Mouse (Mus musculus): ENCODE results near the gene Abhd14a.

Abhd14a gene

GRCm38 (mm10) chr9:106447348-106447747, at the start of gene Abhd14a, which contains the start of gene Abhd14b:
Abhd14a (minus strand) TSS chr9:106447678.
Abhd14b (plus strand) TSS chr9:106447459.
- peak; percentile 80 for DNase-seq

DNA sequence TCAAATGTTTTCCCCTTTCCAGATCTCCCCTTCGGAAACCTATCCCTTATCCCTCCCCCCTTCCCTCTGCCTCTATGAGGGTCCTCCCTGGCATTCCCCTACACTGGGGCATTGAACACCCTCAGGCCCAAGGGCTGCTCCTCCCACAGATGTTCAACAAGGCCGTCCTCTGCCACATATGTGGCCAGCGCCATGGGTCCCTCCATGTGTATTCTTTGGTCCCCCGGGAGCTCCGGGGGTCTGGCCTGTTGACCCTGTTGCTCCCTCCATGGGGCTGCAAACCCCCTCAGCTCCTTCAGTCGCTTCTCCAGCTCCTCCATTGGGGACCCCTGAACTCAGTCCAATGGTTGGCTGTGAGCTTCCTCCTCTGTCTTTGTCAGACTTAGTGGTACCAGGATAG, 40.1 kb upstream of the Abhd14a start:
- DNase-seq = peak; percentile 1

DNA sequence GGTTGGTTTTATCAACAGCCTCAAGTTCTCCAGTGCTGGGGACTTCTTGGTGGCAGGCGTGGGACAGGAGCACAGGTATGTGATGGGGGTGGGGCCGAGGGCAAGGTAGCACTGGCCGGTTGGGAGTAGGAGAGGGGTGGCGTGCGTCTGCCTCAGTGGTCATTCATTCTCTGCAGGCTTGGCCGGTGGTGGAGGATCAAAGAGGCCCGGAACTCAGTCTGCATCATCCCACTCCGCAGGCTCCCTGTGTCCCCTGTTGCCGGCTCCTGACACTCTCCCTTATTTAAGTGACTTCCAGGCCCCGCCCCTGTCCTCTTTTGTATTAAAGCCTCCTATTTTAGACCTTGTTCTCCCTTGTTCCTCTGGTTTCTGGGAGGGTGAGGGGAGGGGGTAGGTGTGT, 37.6 kb upstream of the Abhd14a start:
- DNase-seq = peak; percentile 1

DNA sequence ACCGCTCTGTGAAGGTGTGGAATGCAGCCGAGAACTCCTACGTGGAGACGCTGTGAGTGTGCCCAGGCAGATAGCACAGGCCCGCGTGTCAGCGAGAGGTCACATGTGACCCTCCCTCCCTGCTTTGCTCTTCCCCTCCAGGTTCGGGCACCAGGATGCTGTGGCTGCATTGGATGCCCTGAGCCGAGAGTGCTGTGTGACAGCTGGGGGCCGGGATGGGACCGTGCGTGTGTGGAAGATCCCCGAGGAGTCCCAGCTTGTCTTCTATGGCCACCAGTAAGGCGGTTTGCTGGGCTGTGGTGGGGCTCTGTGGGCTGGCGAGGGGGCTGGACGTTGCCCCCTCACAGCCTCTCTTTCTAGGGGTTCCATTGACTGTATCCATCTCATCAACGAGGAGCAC, 36.1 kb upstream of the Abhd14a start:
- peak; percentile 2 for DNase-seq

- no peak for DNase-seq
Measured at GRCm38 (mm10) chr9:106483136-106483535, 35.7 kb upstream of the Abhd14a start.

DNA sequence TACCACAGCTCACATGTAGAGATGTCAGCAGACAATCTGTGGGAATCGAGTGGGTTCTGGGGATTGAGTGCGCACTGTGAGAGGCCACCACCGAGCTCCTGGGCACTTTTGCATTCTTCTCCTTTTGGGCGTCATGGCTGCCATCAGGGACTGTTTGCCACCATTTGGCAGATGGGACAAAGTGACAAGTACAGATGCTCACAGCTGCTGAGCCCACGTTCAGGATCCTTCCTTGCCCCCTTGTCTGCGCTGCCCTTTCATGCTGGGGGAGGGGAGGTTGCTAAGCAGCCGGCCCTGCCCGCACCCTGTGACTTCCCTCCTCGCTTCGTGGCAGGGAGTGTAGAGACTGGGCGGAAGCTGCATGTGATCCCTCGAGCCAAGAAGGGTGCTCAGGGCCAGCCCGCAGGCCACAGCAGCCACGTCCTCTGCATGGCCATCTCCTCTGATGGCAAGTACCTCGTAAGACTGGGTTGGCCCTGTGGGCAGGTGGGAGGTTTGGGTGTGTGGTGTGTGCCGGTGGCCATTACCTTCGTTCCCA, 35.2 kb upstream of the Abhd14a start:
- peak; percentile 3 for DNase-seq

DNA sequence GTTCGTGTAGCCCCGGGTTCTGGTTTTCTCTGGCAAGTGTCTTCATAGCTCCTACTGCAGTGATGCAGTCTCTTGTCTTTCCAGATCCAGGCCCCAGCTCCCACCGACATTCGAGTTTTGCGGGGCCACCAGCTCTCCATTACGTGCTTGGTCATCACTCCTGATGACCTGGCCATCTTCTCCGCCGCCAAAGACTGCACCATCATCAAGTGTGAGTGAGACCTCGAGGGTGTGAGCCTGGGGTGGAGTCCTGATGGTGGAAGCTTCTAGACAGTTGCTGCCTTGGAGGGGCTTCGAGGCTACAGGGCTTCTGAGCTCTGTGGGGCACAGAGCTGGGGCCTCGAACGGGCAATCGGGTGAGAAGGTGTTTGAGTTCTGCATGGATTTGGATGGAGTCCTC, 34.2 kb upstream of the Abhd14a start:
- DNase-seq = peak; percentile 2

DNA sequence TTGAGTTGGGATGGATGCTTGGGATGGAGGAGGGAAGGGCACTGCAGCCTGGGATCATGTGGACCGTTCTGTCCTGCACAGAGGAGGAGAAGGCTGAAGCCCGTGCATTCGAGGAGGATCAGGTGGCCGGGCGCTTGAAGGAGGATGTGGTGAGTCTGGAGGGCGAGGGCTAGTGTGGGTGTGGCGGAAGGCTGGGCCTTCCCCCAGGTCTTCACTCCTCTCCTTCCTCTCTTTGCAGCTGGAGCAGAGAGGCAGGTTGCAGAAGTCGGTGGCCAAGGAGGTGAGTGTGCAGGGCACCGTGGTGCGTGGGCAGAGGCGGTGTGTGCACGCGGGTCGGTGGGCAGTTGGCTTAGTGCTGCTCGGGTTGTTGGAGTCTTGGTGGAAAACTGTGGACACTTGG, 33.6 kb upstream of the Abhd14a start:
- peak; percentile 3 for DNase-seq

GRCm38 (mm10) chr9:106480541-106480940, 33.1 kb upstream of the Abhd14a start:
- no peak for DNase-seq

GRCm38 (mm10) chr9:106478101-106478500, 30.6 kb upstream of the Abhd14a start:
- peak; percentile 2 for DNase-seq

- DNase-seq = peak; percentile 9
Measured at GRCm38 (mm10) chr9:106477649-106478048, 30.2 kb upstream of the Abhd14a start.

GRCm38 (mm10) chr9:106476924-106477484, 29.5 kb upstream of the Abhd14a start, which contains the start of gene Parp3:
Parp3 (minus strand) TSS chr9:106476949.
- DNase-seq = peak; percentile 98

DNA sequence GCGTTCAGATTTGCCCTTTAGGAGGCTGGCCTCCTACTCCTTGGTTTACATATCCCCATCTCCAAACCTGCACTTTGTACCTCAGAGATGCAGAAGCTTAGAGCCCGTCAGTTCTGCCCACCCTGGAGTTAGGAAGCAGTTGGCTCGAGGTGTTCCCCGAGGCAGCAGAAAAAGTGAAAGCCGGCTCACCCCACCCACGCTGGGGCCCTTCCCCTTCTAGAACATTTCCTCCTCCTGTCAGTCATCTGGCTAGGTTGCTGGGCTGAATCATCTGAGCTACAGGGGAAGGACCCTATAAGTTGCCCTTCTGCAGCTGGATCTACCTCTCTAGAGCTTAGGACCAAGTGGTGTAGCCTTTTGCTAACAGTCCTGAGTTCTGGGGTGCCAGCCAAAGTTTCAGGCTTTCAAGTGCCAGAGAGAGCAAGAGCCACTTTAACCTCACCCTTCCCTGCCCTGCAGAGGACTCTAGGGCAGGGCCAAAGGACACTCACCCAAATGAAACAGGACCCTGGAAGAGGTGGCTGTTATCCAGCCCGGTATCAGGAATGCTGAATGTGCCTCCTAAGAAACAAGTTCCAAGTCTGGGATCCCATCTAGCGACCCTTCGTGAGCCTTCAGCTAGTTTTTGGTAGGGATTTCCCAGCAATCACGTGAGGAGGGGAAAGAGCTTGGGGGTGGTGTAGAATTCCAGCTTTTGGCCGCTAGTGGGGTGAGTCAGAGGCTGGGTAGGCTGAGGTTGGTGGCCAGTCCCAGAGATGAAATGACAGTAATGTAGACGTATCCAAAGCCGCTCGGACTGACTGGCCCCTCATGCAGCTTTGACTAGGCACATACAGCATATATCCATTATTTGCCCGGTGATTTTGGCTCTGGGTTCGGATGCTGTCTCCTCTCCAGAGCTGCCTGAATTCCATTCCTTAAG, 28.8 kb upstream of the Abhd14a start:
- peak; percentile 82 for DNase-seq

DNA sequence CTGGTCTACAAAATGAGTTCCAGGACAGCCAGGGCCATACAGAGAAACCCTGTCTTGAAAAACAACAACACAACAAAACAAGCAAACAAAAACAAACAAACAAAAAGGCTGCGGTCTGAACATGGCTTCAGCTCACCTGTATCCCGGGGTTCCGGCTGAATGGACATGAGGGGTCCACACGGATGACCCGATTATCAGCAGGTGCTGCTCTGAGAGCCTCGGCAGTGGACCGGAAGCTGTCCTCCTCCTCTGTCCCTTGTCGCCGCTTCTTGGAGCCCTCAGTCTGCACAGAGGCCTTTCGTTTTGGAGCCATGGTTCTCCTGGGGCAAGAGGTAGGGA, 28.2 kb upstream of the Abhd14a start, which contains the start of gene Rrp9:
Rrp9 (plus strand) TSS at position 301 of the 339 bp plus-strand sequence.
- no peak for DNase-seq

DNA sequence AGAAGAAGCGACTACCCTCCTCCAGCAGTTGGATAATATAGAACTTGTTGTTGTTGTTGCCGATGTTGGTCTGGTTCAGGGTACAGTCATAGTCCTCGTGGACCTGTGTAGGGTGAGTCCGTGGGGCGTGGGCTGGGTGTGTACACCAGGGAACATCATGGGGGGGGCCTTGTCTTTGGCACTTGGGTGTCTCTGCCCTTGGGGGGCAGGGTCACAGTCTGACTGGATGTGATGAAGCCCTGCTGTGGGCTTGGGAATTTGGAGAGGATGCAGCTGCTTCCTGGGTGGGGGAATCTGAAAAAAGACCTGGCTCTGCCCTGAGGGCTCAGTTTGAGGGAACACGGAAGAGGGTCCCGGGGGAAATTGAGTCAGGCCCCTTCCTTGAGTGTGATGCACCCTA, 27.6 kb upstream of the Abhd14a start:
- DNase-seq = peak; percentile 43

GRCm38 (mm10) chr9:106474456-106474855, 27.0 kb upstream of the Abhd14a start:
- peak; percentile 73 for DNase-seq

- peak; percentile 13 for DNase-seq
Measured at GRCm38 (mm10) chr9:106473753-106474105, 26.3 kb upstream of the Abhd14a start.

- no peak for DNase-seq
Measured at GRCm38 (mm10) chr9:106473081-106473752, 25.7 kb upstream of the Abhd14a start.

DNA sequence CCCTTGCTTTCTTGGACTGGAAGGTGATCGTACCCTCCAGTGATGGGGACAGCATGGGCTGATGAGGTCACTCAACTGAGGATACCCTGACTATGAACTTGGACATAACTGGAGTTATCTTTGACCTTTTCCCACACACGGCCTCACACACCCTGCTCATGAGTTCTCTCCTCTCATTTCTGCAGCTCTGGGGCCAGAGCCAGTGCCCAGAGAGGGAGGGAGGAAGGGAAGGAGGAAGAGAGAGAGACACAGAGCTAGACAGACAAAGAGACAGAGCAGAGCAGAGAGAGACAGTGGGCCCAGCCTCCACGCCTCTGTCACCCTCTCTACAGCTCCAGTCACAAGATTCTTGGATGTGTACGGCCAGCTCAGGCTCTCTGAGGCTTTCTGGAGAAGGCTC, 24.8 kb upstream of the Abhd14a start:
- DNase-seq = no peak

DNA sequence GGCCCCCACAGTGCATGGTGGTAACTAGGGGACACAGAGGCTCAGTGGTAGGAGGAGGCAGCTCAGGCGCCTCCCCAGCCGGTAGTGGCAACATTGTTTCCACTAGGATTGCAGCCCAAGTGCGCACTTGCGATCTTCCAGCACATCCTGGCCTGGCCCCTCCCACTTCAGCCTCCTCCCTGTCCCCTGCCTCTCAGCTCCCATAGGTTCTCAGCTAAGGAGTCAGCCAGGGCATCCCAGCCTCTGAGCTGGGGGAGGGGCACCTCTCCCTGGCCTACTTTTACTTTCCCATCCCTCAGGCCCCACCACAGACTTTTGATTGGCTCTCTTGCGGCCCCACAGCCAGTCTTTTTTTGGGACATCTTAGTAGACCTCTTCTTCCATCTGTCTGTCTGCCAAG, 24.4 kb upstream of the Abhd14a start:
- DNase-seq = no peak

DNA sequence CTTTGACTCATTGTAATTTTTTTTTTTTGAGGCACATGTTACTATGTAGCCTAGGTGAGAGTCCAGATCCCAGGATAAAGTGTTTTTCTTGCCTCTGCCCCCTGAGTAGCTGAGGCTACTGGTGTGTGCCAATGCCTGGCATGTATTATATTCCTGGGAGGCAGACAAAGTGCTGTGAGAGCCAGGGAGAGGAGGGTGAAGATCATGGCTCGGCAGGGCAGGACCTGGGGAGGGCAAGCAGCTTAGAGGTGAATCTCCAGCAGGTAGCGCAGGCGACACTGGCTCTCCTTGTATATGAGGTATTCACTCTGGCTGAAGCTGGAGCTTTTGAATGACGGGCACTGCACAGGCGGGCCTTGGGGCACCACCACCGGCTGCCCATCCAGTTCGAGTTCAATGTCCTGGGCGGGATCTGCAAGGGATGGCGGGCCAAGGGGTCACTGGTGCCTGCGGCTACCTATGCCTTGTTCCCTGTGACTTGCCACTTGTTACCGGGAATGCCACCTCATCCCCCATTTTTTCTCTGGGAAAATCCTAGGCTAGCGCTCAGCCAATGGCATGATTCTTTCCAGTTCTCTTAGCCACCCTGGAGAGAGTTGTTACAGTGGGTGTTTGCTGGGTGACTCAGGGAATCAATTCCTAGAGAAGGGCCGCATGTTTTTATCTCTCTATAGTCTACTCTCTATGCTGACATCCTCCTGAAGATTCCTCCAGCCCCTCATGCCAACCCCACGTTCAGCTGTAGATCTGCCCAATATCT, 23.7 kb upstream of the Abhd14a start:
- no peak for DNase-seq

DNA sequence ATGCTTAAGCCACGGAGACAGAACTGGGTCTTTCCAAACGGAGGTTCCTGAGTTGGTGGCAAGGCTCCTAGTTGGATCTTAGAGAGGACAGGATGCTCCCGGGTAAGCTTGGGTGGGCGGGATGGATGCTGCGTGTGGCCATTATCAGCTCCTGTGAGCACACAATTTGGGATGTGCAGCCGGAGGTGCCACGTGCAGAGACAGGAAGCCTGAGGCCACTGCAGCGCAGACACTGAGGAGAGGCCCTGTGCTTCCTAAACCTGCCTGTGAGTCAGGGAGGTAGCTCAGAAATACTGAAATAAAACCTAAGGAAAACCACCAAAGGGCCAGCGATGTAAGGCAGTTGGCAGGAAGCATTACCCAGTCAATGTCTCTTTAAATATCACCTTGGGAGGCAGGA, 22.3 kb upstream of the Abhd14a start:
- DNase-seq = no peak

DNA sequence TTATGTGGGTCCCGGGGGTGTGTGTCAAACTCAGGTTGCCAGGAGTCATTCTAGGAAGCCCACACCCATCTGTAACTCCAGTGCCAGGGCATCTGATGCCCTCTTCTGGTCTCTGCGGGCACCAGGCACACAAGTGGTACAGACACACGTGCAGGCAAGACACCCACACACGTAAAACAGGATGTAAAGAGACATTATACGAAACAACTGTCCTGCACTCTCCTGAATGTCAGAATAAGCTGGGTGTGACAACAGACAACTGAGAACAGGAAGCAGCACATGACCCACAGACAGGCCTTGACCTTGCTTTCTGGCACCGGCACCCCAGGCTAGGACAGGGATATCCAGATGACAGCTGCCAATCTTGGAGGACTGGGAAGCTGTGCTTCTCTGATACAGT, 21.8 kb upstream of the Abhd14a start:
- DNase-seq = no peak
